Mouse (Mus musculus): Measurements from ENCODE around the gene Vps35l. TPM values are rescaled to one million over a fixed set of nuclear protein-coding genes. Genes with fewer than 3 reads are reported as not detected.

Vps35l gene
- polyA plus RNA-seq, 1 experiment from 2014 or later, result 66.7 TPM

- Histone ChIP-seq H3K36me3 (peaks cover 4% of the 10 kb centered on the region; the same call in 1 of the 2 replicates), H3K4me2 (replicated peaks) (no peak overlapping the region), H3K27me3 (no peaks in the 10 kb centered on the region), H3K4me1 (peaks cover 16% of the 10 kb centered on the region), H3K9me3 (no peaks in the 10 kb centered on the region), H3K9ac (no peak overlapping the region), H3K27ac (no peak overlapping the region), H3K4me3 (no peak overlapping the region)
- no peak for ATAC-seq (ENCODE audit: low FRiP score, low read depth)
- 94% methylated on average over 1 of the region's 1 CpGs for WGBS
Observed at GRCm38 (mm10) chr7:118858640-118859039, 118.6 kb downstream of the Vps35l start.

GRCm38 (mm10) chr7:118865362-118865761, 125.3 kb downstream of the Vps35l start:
- ATAC-seq (ENCODE audit: low FRiP score, low read depth), result no peak
- no peak overlapping the region for H3K4me2 ChIP-seq (replicated peaks)
- no peaks in the 10 kb centered on the region for H3K27me3 ChIP-seq
- no peaks in the 10 kb centered on the region for H3K36me3 ChIP-seq
- no peak overlapping the region for H3K4me3 ChIP-seq
- H3K9ac ChIP-seq, result no peak overlapping the region
- no peak overlapping the region for H3K27ac ChIP-seq
- H3K4me1 ChIP-seq, result no peaks in the 10 kb centered on the region
- WGBS, result 69% methylated on average over 2 of the region's 2 CpGs
- H3K9me3 ChIP-seq, result no peaks in the 10 kb centered on the region

GRCm38 (mm10) chr7:118879466-118880029, 139.5 kb downstream of the Vps35l start:
- no peaks in the 10 kb centered on the region for H3K4me1 ChIP-seq
- H3K27ac ChIP-seq, result no peak overlapping the region
- H3K9ac ChIP-seq, result no peak overlapping the region
- no peak overlapping the region for H3K4me3 ChIP-seq
- H3K9me3 ChIP-seq, result no peaks in the 10 kb centered on the region
- no peaks in the 10 kb centered on the region for H3K36me3 ChIP-seq
- ATAC-seq (ENCODE audit: low FRiP score, low read depth), result no peak
- H3K27me3 ChIP-seq, result no peaks in the 10 kb centered on the region
- H3K4me2 ChIP-seq (replicated peaks), result no peak overlapping the region
- WGBS, result 86% methylated on average over 3 of the region's 3 CpGs

- Histone ChIP-seq H3K36me3 (no peaks in the 10 kb centered on the region), H3K9me3 (no peaks in the 10 kb centered on the region), H3K27ac (no peak overlapping the region), H3K4me2 (replicated peaks) (no peak overlapping the region), H3K27me3 (no peaks in the 10 kb centered on the region), H3K9ac (no peak overlapping the region), H3K4me1 (peaks cover 14% of the 10 kb centered on the region; the same call in 1 of the 2 replicates), H3K4me3 (no peak overlapping the region)
- no peak for ATAC-seq (ENCODE audit: low FRiP score, low read depth)
- 78% methylated on average over 4 of the region's 4 CpGs for WGBS
Observed at GRCm38 (mm10) chr7:118883957-118884356, 143.9 kb downstream of the Vps35l start.

- Histone ChIP-seq H3K27ac (no peak overlapping the region), H3K9me3 (no peaks in the 10 kb centered on the region), H3K9ac (no peak overlapping the region), H3K4me3 (no peak overlapping the region), H3K36me3 (no peaks in the 10 kb centered on the region), H3K4me1 (peaks cover 17% of the 10 kb centered on the region; the same call in 1 of the 2 replicates), H3K4me2 (replicated peaks) (no peak overlapping the region), H3K27me3 (no peaks in the 10 kb centered on the region)
- 80% methylated on average over 4 of the region's 4 CpGs for WGBS
- no peak for ATAC-seq (ENCODE audit: low FRiP score, low read depth)
Observed at GRCm38 (mm10) chr7:118884969-118885368, 144.9 kb downstream of the Vps35l start.

GRCm38 (mm10) chr7:118887303-118888055, 147.5 kb downstream of the Vps35l start:
- H3K36me3 ChIP-seq, result no peaks in the 10 kb centered on the region
- no peak for ATAC-seq (ENCODE audit: low FRiP score, low read depth)
- H3K27ac ChIP-seq, result no peak overlapping the region
- no peak overlapping the region for H3K4me2 ChIP-seq (replicated peaks)
- peaks cover 17% of the 10 kb centered on the region; the same call in 1 of the 2 replicates for H3K4me1 ChIP-seq
- no peaks in the 10 kb centered on the region for H3K9me3 ChIP-seq
- H3K9ac ChIP-seq, result no peak overlapping the region
- H3K4me3 ChIP-seq, result no peak overlapping the region
- 40% methylated on average over 6 of the region's 6 CpGs for WGBS
- H3K27me3 ChIP-seq, result no peaks in the 10 kb centered on the region

- peaks cover 17% of the 10 kb centered on the region; the same call in 1 of the 2 replicates for H3K4me1 ChIP-seq
- WGBS, result 22% methylated on average over 3 of the region's 3 CpGs
- no peaks in the 10 kb centered on the region for H3K36me3 ChIP-seq
- no peaks in the 10 kb centered on the region for H3K9me3 ChIP-seq
- no peak overlapping the region for H3K4me3 ChIP-seq
- no peak overlapping the region for H3K9ac ChIP-seq
- H3K27ac ChIP-seq, result no peak overlapping the region
- no peak for ATAC-seq (ENCODE audit: low FRiP score, low read depth)
- H3K27me3 ChIP-seq, result no peaks in the 10 kb centered on the region
- no peak overlapping the region for H3K4me2 ChIP-seq (replicated peaks)
Observed at GRCm38 (mm10) chr7:118889046-118889680, 149.1 kb downstream of the Vps35l start.

Other genes with a start within 250 kb of the Vps35l start
- 6.1 and 6.4 TPM in 2 replicates for gene Itpripl2, start 248.3 kb upstream of the Vps35l start, polyA plus RNA-seq (2015; fragmentation: Nextera tagmentation; extraction: Ambion mirVana)
- 86.3 and 96.7 TPM in 2 replicates for gene Coq7, start 206.9 kb upstream of the Vps35l start, polyA plus RNA-seq (2015; fragmentation: Nextera tagmentation; extraction: Ambion mirVana)
- 3.6 TPM in 2 replicates for gene Tmc7, start 155.5 kb upstream of the Vps35l start, polyA plus RNA-seq (2015; fragmentation: Nextera tagmentation; extraction: Ambion mirVana)
- 0.08 and 0.10 TPM in 2 replicates for gene Tmc5, start 142.9 kb upstream of the Vps35l start, polyA plus RNA-seq (2015; fragmentation: Nextera tagmentation; extraction: Ambion mirVana)
- 78.1 and 80.4 TPM in 2 replicates for gene Gde1, start 34.4 kb upstream of the Vps35l start, polyA plus RNA-seq (2015; fragmentation: Nextera tagmentation; extraction: Ambion mirVana)
- gene Ccp110, start 27.7 kb upstream of the Vps35l start, polyA plus RNA-seq (2015; fragmentation: Nextera tagmentation; extraction: Ambion mirVana), result 21.4 and 23.6 TPM in 2 replicates
- gene Iqck, start 115.5 kb downstream of the Vps35l start, polyA plus RNA-seq (2015; fragmentation: Nextera tagmentation; extraction: Ambion mirVana), result 2.3 TPM in 2 replicates
- gene Knop1, start 116.0 kb downstream of the Vps35l start, polyA plus RNA-seq (2015; fragmentation: Nextera tagmentation; extraction: Ambion mirVana), result 125 and 134 TPM in 2 replicates